Mouse (Mus musculus): Measurements from ENCODE around the gene Nepn. TPM values are rescaled to one million over a fixed set of nuclear protein-coding genes. Genes with fewer than 3 reads are reported as not detected.

The Nepn gene
- total and polyA plus RNA-seq, 3 experiments, result not detected

DNA sequence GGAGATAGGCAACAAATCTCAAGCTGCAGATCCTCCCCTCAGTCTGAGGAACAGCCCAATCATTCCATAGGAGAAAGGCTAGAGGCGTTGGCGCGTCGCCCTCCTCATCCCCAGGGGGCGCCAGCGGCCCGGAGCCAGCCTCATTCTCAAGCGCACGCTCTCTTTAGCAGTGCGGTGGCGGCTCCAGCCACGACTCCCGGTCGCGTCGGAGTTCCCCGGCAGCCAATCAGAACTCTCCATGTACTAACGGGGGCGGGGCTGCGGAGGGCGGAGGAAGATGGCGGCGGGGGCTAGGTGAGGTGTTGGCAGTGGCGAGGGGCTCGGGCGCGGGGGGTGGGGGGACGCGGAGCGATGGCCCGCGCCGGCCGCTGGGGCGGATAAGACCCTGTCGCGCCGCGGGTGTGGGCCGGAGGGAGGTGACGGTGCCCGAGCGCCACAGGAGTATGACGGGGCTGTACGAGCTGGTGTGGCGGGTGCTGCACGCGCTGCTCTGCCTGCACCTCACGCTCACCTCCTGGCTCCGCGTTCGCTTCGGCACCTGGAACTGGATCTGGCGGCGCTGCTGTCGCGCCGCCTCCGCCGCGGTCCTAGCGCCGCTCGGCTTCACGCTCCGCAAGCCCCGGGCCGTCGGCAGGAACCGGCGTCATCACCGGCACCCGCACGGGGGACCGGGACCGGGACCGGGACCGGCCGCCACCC is 28.7 kb downstream of the Nepn start, which contains the start of gene Nus1:
TSS of gene Nus1 (plus strand) at position 249 of the 699 bp plus-strand sequence.
- H3K4me3 ChIP-seq (replicated peaks in 1 of 3; ENCODE audit: low read depth in 2 of 3, low read length in 2 of 3, poor library complexity in 1 of 3), result peak within 1 kb of the TSS; percentile 86 to 99 (median 92)
- H3K79me2 ChIP-seq (replicated peaks; ENCODE audit: control insufficient read depth, extremely low read depth, insufficient read depth, poor library complexity, severe bottlenecking), result peaks cover 31% of the 10 kb centered on the region
- H3K27ac ChIP-seq (ENCODE audit: insufficient read depth, low read depth), result 0 out of 2 replicates have a peak within 1 kb of the TSS, but pooled peaks have one; percentile 31
- peak; percentile 40; the same call in 1 of the 2 replicates for TF ChIP-seq CHD2 (IDR thresholded peaks at IDR 0.05; ENCODE audit: low read length)
- TF ChIP-seq JUN (IDR thresholded peaks at IDR 0.05; ENCODE audit: insufficient read depth, low read depth, low read length), result no peak
- peak; percentile 45 for TF ChIP-seq NELFE (IDR thresholded peaks at IDR 0.05; ENCODE audit: low read depth, low read length)
- TF ChIP-seq BHLHE40 (IDR thresholded peaks at IDR 0.05; ENCODE audit: low read depth, low read length), result peak; percentile 22; the same call in 1 of the 2 replicates
- peak; percentile 28 to 88; a peak in 2 of 4 replicates for TF ChIP-seq CTCF (conservative IDR thresholded peaks at IDR 0.05 in 1 of 2, IDR thresholded peaks at IDR 0.05 in 1 of 2; ENCODE audit: low read depth in 2 of 2, low read length in 2 of 2)
- no peak for TF ChIP-seq USF2 (conservative IDR thresholded peaks at IDR 0.05; ENCODE audit: low read depth, low read length)
- TF ChIP-seq ELF1 (IDR thresholded peaks at IDR 0.05; ENCODE audit: low read depth, low read length), result peak; percentile 59
- TF ChIP-seq MEF2A (IDR thresholded peaks at IDR 0.05; ENCODE audit: borderline replicate concordance, low read depth, low read length), result peak; percentile 42; the same call in 1 of the 2 replicates
- TF ChIP-seq NRF1 (IDR thresholded peaks at IDR 0.05; ENCODE audit: low read depth, low read length), result peak; percentile 57; the same call in 1 of the 2 replicates
- TF ChIP-seq MAFK (IDR thresholded peaks at IDR 0.05; ENCODE audit: insufficient replicate concordance, low read length), result no peak
- TF ChIP-seq PAX5 (IDR thresholded peaks at IDR 0.05; ENCODE audit: low read length), result no peak
- TF ChIP-seq MAZ (IDR thresholded peaks at IDR 0.05; ENCODE audit: low read depth, low read length), result no peak; the same call in 1 of the 2 replicates
- no peak for TF ChIP-seq UBTF (IDR thresholded peaks at IDR 0.05; ENCODE audit: low read depth, low read length)
- no peak for TF ChIP-seq RCOR1 (conservative IDR thresholded peaks at IDR 0.05; ENCODE audit: low read depth, low read length)
- TF ChIP-seq EP300 (IDR thresholded peaks at IDR 0.05; ENCODE audit: low read length), result no peak
- no peak for TF ChIP-seq TBP (conservative IDR thresholded peaks at IDR 0.05; ENCODE audit: low read depth, low read length)
- TF ChIP-seq KAT2A (IDR thresholded peaks at IDR 0.05; ENCODE audit: insufficient replicate concordance, low read length), result no peak
- no peak for TF ChIP-seq USF1 (IDR thresholded peaks at IDR 0.05; ENCODE audit: low read depth, low read length)
- 0 out of 2 replicates have a peak, but pooled peaks have one; percentile 35 for TF ChIP-seq MAX (IDR thresholded peaks at IDR 0.05; ENCODE audit: low read length)
- no peak for TF ChIP-seq ZNF384 (IDR thresholded peaks at IDR 0.05; ENCODE audit: low read depth, low read length)
- TF ChIP-seq TCF12 (IDR thresholded peaks at IDR 0.05; ENCODE audit: low read depth, low read length), result peak; percentile 88
- no peak for TF ChIP-seq ZKSCAN1 (IDR thresholded peaks at IDR 0.05; ENCODE audit: borderline replicate concordance, low read depth, low read length)
- peak; percentile 84 for TF ChIP-seq SIN3A (IDR thresholded peaks at IDR 0.05; ENCODE audit: low read length)
- no peak for TF ChIP-seq E2F4 (IDR thresholded peaks at IDR 0.05; ENCODE audit: insufficient replicate concordance, low read depth, low read length)
- TF ChIP-seq ZC3H11A (IDR thresholded peaks at IDR 0.05; ENCODE audit: low read depth, low read length), result no peak
- TF ChIP-seq ETS1 (conservative IDR thresholded peaks at IDR 0.05; ENCODE audit: low read depth, low read length), result no peak
- peak; percentile 78 for TF ChIP-seq IRF4 (IDR thresholded peaks at IDR 0.05; ENCODE audit: low read depth, low read length)
- TF ChIP-seq POLR2AphosphoS2 (IDR thresholded peaks at IDR 0.05; ENCODE audit: low read depth, low read length), result 0 out of 2 replicates have a peak, but pooled peaks have one; percentile 43
- peak; percentile 94 for TF ChIP-seq GABPA (IDR thresholded peaks at IDR 0.05; ENCODE audit: insufficient replicate concordance, low read depth, low read length)
- no peak; the same call in 1 of the 2 replicates for TF ChIP-seq SMC3 (IDR thresholded peaks at IDR 0.05; ENCODE audit: low read depth, low read length)
- TF ChIP-seq MXI1 (IDR thresholded peaks at IDR 0.05; ENCODE audit: low read depth, low read length), result peak; percentile 53; the same call in 1 of the 2 replicates
- TF ChIP-seq JUND (conservative IDR thresholded peaks at IDR 0.05; ENCODE audit: low read depth, low read length), result no peak
- peak; percentile 83 for TF ChIP-seq POLR2A (IDR thresholded peaks at IDR 0.05; ENCODE audit: low read depth, low read length)
- no peak for TF ChIP-seq MYC (IDR thresholded peaks at IDR 0.05; ENCODE audit: low read depth, low read length)
- TF ChIP-seq HCFC1 (IDR thresholded peaks at IDR 0.05; ENCODE audit: low read depth, low read length), result peak; percentile 85
- TF ChIP-seq RAD21 (IDR thresholded peaks at IDR 0.05; ENCODE audit: low read depth, low read length), result no peak; the same call in none of the 2 replicates
- TF ChIP-seq ZMIZ1 (IDR thresholded peaks at IDR 0.05; ENCODE audit: low read depth, low read length), result no peak
- TF ChIP-seq CHD1 (IDR thresholded peaks at IDR 0.05; ENCODE audit: low read depth, low read length), result no peak
- H3K9me3 ChIP-seq (replicated peaks; ENCODE audit: low read length), result no peaks in the 10 kb centered on the region
- no peaks in the 10 kb centered on the region for H3K27me3 ChIP-seq (replicated peaks)
- H3K4me2 ChIP-seq (ENCODE audit: insufficient read depth, low read depth, poor library complexity, severe bottlenecking), result peak within 1 kb of the TSS; percentile 99
- peak; percentile 96 for DNase-seq (ENCODE audit: extremely low read depth)
- H3K36me3 ChIP-seq (replicated peaks in 1 of 2; ENCODE audit: control insufficient read depth in 1 of 2, insufficient read depth in 1 of 2, low read length in 1 of 2), result peaks cover 0 to 19% of the 10 kb centered on the region in 2 experiments
- in situ Hi-C loops (cut with MboI; ENCODE audit: low pct_ligation_motif_present, low pct_unique_long_range_greater_than_20kb, low sequenced_read_pairs), result no loop called here
- dilution Hi-C loops (cut with MboI; ENCODE audit: extremely low pct_ligation_motif_present, extremely low pct_unique_long_range_greater_than_20kb, low sequenced_read_pairs), result no loop called here
- H3K9ac ChIP-seq (ENCODE audit: insufficient read depth, low read depth), result peak within 1 kb of the TSS; percentile 77
- H3K4me1 ChIP-seq (ENCODE audit: control insufficient read depth in 1 of 2, insufficient read depth in 2 of 2), result peaks cover 6 to 45% of the 10 kb centered on the region in 2 experiments; a peak in 3 of 4 replicates
